Mouse (Mus musculus) liver, adult 2 months (tissue): Measurements from ENCODE around the gene Dock9. TPM values are rescaled to one million over a fixed set of nuclear protein-coding genes. Genes with fewer than 3 reads are reported as not detected.

Experiments
- DNase-seq: peaks from one replicate; pipeline ENCODE4 v3.0.0-alpha.2; 2011; ENCODE audit warnings: low read depth, low spot score; ENCODE audit errors: extremely low read depth
- H3K27ac ChIP-seq: fragments of 200-500 bp; replicated peaks from 2 replicates; pipeline ENCODE4 v1.5.1; 2012; ENCODE audit warnings: low read depth, mild to moderate bottlenecking, control low read depth, inconsistent platforms, low read length; ENCODE audit not compliant: insufficient read depth
- H3K27me3 ChIP-seq: fragments of 200-500 bp; 2 replicates; pipeline ENCODE4 v1.6.1; 2012; ENCODE audit warnings: mild to moderate bottlenecking, moderate library complexity, low read length, inconsistent platforms; ENCODE audit not compliant: control insufficient read depth, insufficient read depth
- H3K36me3 ChIP-seq: fragments of 200-500 bp; 2 replicates; pipeline ENCODE4 v1.6.1; 2012; ENCODE audit warnings: low read length, inconsistent platforms; ENCODE audit not compliant: control insufficient read depth, insufficient read depth
- H3K4me1 ChIP-seq: fragments of 200-500 bp; 2 replicates; pipeline ENCODE4 v1.6.1; 2011; ENCODE audit warnings: low read length; ENCODE audit not compliant: control insufficient read depth, insufficient read depth
- H3K4me3 ChIP-seq: fragments of 200-500 bp; 2 replicates; pipeline ENCODE4 v1.5.1; 2011; ENCODE audit warnings: low read depth, mild to moderate bottlenecking, control low read depth, low read length, moderate library complexity; ENCODE audit not compliant: insufficient read depth
- H3K79me2 ChIP-seq: fragments of 200-500 bp; 2 replicates; pipeline ENCODE4 v1.6.1; 2012; ENCODE audit warnings: inconsistent platforms, mild to moderate bottlenecking, low read length, moderate library complexity; ENCODE audit not compliant: control insufficient read depth, insufficient read depth
- H3K9ac ChIP-seq: fragments of 200-500 bp; 2 replicates; pipeline ENCODE4 v1.6.1; 2012; ENCODE audit warnings: low read depth, mild to moderate bottlenecking, control low read depth, inconsistent platforms, low read length
- CTCF ChIP-seq: fragments of 200-500 bp; IDR thresholded peaks from 2 replicates; pipeline ENCODE4 v1.5.1; 2011; ENCODE audit warnings: low read depth, low read length, control low read depth
- POLR2A ChIP-seq: fragments of 200-500 bp; IDR thresholded peaks from 2 replicates; pipeline ENCODE4 v1.6.1; 2011; ENCODE audit warnings: low read length, control low read depth; ENCODE audit not compliant: insufficient read depth; ENCODE audit errors: extremely low read depth
- WGBS: fragments of 180-500 bp; shearing (Covaris S2); methylation state at CpG from one replicate; pipeline ENCODE4 v1.1.7; 2018; 5-methylcytosine and 5-hydroxymethylcytosine counted together
- polyA plus RNA-seq: library from polyadenylated mRNA; depleted of rRNA; stranded (reverse); fragments of >200 nt; gene quantifications from 2 replicates; pipeline ENCODE4 v1.2.3, GENCODE M21; 2012
- total RNA-seq: library from RNA; depleted of rRNA; stranded (reverse); fragments of >200 nt; gene quantifications from 2 replicates; pipeline ENCODE4 v1.2.3, GENCODE M21; 2014

Gene Dock9
- total and polyA plus RNA-seq, 2 experiments: 3.8 to 11.4 TPM

DNA sequence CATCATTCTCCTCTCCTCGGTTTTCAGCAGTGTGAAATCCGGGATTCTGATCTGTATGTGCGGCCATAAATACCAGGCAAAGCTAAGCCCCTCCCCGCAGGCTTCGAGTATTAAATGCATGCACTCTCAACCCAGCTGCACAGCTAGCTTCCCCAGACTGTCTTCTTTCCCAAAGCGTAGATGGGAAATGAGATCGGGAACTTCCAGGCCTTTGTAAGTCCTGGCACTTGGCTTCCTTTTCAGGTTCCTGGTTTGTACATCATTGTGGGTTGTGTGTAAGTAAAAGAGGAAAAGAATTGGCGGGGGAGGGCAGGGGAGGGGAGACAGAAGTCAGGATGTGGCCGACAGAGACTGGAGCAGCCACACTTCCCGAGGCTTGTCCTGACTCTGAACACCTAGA lies 119.2 kb downstream of the Dock9 start:
- Histone ChIP-seq H3K36me3 (peaks cover 3% of the 10 kb centered on the region; the same call in 1 of the 2 replicates), H3K4me3 (no peak overlapping the region), H3K79me2 (no peaks in the 10 kb centered on the region), H3K9ac (no peak overlapping the region), H3K27me3 (no peaks in the 10 kb centered on the region), H3K27ac (no peak overlapping the region), H3K4me1 (peaks cover 2% of the 10 kb centered on the region; the same call in 1 of the 2 replicates)
- WGBS: 68% methylated on average over 10 of the region's 10 CpGs
- TF ChIP-seq POLR2A (no peak), CTCF (no peak)
- DNase-seq: no peak

DNA sequence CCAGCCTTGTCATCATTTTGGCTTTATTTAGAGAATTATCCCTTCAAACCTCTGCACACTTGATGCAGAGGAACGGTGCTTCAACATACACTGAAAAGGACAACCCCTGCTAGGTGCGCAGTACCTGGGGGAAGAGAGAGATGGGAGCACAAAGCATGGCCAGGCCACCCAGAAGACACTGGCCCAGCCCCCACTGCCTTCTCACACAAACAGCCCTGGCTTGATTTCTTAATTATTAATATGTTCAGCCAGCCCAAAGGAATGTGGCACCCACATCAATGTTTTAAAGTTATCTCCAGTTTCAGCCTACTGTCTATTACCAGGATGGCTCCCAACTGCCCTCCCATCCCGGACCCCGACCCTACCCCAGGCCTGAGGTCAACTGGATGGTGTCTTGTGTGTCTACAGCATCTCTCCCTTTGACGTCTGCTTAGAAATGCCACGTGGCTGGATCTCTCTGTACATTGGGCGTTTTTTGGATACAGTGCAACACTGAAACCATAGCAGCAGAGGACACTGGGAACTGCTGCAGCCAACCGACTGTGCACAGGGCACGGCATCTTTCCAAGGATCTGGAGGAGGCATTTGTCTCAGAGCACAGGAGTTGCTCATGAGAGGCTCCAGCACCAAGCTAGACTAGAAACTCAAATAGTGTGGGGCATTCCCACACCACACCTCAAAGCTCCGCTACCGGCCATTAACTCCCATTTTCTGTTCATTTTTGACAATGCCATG lies 120.9 kb downstream of the Dock9 start:
- DNase-seq: no peak
- Histone ChIP-seq H3K4me1 (peaks cover 2% of the 10 kb centered on the region; the same call in 1 of the 2 replicates), H3K9ac (no peak overlapping the region), H3K79me2 (no peaks in the 10 kb centered on the region), H3K27me3 (no peaks in the 10 kb centered on the region), H3K4me3 (no peak overlapping the region), H3K36me3 (peaks cover 3% of the 10 kb centered on the region; the same call in 1 of the 2 replicates), H3K27ac (no peak overlapping the region)
- WGBS: 91% methylated on average over 11 of the region's 11 CpGs
- TF ChIP-seq CTCF (no peak), POLR2A (no peak)

DNA sequence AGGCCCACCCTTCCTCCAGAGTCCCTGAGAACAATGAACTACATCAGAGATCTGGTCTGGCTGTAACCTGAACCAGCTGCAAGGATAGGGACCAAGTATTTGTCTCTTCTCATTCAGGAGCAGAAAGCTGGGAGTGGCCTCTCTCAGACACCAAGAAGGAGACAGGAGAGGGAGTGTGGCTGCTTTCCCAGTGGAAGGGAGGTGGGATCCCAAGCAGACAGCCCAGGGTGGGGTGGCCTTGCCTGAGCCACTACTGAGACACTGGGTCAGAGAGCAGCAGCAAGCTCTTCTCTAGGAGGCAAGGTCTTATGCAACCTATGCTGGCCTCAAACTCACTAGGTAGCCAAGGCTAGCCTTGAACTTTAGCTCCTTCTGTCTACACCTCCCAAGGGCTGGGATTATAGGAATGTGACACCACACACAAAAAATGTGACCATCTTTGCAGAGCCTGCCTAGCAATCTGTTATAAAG lies 121.5 kb downstream of the Dock9 start:
- Histone ChIP-seq H3K4me1 (peaks cover 2% of the 10 kb centered on the region; the same call in 1 of the 2 replicates), H3K36me3 (peaks cover 3% of the 10 kb centered on the region; the same call in 1 of the 2 replicates), H3K79me2 (no peaks in the 10 kb centered on the region), H3K27ac (no peak overlapping the region), H3K4me3 (no peak overlapping the region), H3K9ac (no peak overlapping the region), H3K27me3 (no peaks in the 10 kb centered on the region)
- DNase-seq: peak; percentile 32
- no peak for TF ChIP-seq POLR2A
- TF ChIP-seq CTCF: no peak

DNA sequence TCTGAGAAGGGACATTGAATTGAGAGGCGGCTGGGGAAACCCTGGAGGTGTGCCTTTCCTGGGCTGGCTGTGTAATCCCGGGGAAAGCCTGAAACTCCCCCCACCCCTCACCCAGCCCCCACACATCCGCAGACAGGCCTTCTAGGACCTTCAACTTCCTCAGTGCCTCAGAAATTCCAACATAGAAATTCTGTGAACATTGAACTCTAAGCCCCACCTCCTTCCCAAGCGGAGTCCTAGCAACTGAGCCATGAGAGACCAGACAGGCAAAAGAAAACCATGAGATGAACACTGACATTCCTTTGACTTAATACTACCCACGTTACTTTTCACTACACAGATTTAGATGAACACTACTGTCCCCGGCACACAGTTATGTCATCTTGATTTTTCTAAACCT lies 122.1 kb downstream of the Dock9 start:
- Histone ChIP-seq H3K4me1 (peaks cover 2% of the 10 kb centered on the region; the same call in 1 of the 2 replicates), H3K36me3 (peaks cover 2% of the 10 kb centered on the region; the same call in 1 of the 2 replicates), H3K27me3 (no peaks in the 10 kb centered on the region), H3K79me2 (no peaks in the 10 kb centered on the region), H3K27ac (no peak overlapping the region), H3K9ac (no peak overlapping the region), H3K4me3 (no peak overlapping the region)
- WGBS: 64% methylated on average over 6 of the region's 6 CpGs
- no peak for TF ChIP-seq POLR2A
- TF ChIP-seq CTCF: no peak
- peak; percentile 27 for DNase-seq

DNA sequence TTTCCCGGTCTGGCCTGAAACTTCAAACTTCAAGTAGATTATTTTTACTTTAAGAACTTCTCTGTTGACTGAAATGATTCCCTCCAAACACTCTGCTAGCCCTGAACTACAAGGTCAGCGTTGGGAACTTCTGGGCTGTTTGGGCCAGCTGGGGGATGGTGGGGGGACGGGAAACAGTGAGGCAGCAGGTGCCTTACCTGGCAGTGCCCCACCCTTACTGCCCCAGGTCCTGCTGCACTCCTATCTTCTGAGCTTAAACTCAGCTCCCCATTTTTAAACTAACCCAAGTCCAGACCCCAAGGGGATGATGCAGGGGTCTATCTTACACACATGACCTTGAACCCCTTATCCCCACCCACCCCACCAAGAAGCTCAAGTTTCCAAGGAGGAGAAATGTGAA lies 122.5 kb downstream of the Dock9 start:
- Histone ChIP-seq H3K27ac (no peak overlapping the region), H3K36me3 (no peaks in the 10 kb centered on the region), H3K4me3 (no peak overlapping the region), H3K27me3 (no peaks in the 10 kb centered on the region), H3K9ac (no peak overlapping the region), H3K4me1 (0 out of 2 replicates have a peak, but pooled peaks cover 2% of the 10 kb centered on the region), H3K79me2 (no peaks in the 10 kb centered on the region)
- whole genome bisulfite sequencing: 78% methylated on average over 3 of the region's 3 CpGs
- no peak for DNase-seq
- TF ChIP-seq POLR2A: no peak

DNA sequence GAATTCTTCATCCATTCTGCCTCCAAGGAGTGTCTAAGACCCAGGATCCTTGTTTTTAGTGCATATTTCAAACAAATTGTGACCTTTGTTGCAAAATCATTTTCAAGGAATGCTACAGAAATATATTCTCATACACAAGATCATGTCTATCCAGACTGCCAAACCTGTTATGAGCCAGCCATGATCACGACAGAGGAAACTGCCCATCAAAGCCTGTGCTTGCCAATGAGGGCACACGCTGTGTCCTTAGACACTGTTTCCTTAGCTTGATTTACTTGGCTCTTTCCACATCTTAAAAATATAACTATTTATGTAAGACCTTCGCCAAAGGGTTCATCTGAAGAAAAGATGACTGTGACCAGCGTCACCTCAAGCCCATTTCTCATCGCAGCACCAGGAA lies 127.6 kb downstream of the Dock9 start:
- no peaks in the 10 kb centered on the region for H3K4me1 ChIP-seq
- no peaks in the 10 kb centered on the region for H3K36me3 ChIP-seq
- DNase-seq: no peak
- no peak overlapping the region for H3K4me3 ChIP-seq
- TF ChIP-seq POLR2A (no peak), CTCF (no peak)
- H3K27ac ChIP-seq: no peak overlapping the region
- H3K9ac ChIP-seq: no peak overlapping the region
- H3K79me2 ChIP-seq: no peaks in the 10 kb centered on the region
- no peaks in the 10 kb centered on the region for H3K27me3 ChIP-seq
- 86% methylated on average over 5 of the region's 5 CpGs for WGBS
